Mouse (Mus musculus) T-cell, adult 2 months (primary cell): ENCODE data around the gene Cdc123.
A peak's percentile ranks its signal among the peaks of the same experiment; 100 is the strongest.

Source experiments
- DNase-seq: peaks from one replicate; pipeline ENCODE4 v3.0.0; 2022; ENCODE audit warnings: low spot score

Gene Cdc123

GRCm38 (mm10) chr2:5844873-5845631, at the start of gene Cdc123, which contains the start of gene Nudt5:
TSS of gene Cdc123 (minus strand) at chr2:5845164.
TSS of gene Nudt5 (plus strand) at chr2:5845019.
- DNase-seq: peak; percentile 86

DNA sequence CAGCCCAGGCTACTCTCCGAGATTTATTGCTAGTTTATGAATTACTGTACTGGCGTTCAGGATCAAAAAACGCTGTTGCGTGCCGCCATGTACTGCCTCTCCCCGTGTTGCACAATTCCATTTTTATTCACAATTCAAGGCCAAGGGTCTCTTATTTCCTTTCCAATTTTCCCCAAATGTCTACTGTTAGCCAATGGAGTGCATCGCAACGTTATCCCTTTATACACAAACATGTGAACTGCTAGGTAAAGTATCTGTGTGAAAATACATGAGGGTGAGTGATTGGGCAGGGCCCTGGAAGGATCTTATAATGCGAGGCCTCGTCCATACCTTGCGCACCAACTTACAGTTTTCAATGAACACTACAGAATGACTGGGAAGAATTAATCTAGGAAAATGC, 49.3 kb upstream of the Cdc123 start:
- DNase-seq: no peak

- DNase-seq: no peak
Measured at GRCm38 (mm10) chr2:5889412-5889811, 44.4 kb upstream of the Cdc123 start.

DNA sequence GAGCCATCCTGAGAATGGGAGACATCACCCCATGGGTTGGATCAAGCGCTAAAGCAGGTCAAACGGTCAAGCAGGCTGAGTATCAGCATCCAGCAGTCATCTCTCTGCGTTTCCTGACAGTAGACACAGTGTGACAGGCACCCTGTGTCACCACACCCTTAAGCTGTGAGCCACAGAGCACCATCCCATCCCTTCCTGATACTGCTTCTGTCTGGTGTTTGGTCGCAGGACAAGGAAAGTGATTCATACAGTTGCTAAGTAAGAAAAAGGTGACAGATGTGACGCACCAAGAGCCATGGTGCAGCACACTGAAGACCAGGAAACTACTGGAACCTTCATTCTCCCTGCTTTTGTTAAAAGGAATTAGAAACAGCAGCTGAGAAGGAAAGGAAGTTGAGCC, 43.9 kb upstream of the Cdc123 start:
- no peak for DNase-seq

- no peak for DNase-seq
Measured at GRCm38 (mm10) chr2:5877446-5877845, 32.5 kb upstream of the Cdc123 start.

DNA sequence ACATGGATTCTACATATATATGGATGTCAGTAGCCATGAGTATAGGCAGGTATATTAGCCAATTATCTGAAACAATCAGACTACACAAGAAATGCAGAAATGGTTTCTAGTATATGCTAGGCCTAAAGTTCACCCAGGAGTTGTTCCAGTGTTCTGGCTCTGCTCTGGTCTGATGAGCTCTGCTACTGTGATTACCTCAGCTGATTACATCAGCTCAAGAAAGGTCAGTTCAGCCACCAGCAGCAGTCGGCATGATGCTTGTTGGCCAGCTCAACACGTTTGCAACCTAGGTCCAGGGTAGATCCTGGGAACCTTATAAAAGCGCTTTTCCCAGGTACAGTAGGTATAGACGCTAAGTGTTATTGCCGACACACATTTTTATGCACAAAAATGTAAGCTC, 24.8 kb upstream of the Cdc123 start:
- DNase-seq: no peak

DNA sequence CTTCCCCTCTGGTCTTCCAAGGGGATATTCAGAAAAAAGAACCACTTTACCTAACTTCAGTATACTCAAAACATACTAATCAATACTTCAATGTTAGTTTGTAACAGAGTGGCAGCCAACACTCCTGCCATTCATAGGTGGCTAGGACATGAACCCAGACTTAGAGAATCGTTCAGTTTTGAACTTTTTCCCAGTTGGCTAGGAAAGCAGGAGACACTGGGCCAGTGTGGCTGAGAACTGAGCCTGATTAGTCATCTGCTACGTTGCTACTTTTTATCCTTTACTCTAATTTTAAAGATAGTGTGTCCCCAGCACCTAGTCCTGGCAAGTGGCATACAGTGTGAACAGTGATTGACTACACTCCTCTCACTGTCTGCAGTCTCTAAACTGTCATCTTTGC, 22.7 kb upstream of the Cdc123 start:
- no peak for DNase-seq

DNA sequence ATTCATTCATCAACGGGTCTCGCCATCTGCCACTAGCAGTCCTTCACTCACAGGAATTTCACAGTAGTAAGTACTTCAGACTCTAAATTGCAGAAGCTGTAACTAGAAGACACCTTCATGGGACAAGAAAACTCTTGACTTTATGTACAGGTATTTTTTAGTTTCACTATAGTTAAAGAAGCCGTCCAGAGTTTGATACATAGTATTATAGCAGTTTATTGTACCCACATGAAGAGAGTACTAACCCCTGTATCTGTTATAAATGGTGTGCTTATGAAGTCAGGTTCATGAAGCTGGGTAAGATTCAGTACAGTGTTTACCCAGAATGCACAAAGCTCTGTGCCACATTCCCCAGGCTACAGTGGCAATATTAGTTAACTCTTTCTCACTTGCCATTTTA, 17.9 kb upstream of the Cdc123 start, which contains the start of gene Gm13199:
Gene Gm13199 (minus strand): TSS at position 101 of the 400 bp plus-strand sequence.
- no peak for DNase-seq

- no peak for DNase-seq
Measured at GRCm38 (mm10) chr2:5851866-5852265, 6.9 kb upstream of the Cdc123 start.

GRCm38 (mm10) chr2:5851116-5851515, 6.2 kb upstream of the Cdc123 start:
- no peak for DNase-seq

GRCm38 (mm10) chr2:5845826-5846225, 862 bp upstream of the Cdc123 start:
- no peak for DNase-seq

DNA sequence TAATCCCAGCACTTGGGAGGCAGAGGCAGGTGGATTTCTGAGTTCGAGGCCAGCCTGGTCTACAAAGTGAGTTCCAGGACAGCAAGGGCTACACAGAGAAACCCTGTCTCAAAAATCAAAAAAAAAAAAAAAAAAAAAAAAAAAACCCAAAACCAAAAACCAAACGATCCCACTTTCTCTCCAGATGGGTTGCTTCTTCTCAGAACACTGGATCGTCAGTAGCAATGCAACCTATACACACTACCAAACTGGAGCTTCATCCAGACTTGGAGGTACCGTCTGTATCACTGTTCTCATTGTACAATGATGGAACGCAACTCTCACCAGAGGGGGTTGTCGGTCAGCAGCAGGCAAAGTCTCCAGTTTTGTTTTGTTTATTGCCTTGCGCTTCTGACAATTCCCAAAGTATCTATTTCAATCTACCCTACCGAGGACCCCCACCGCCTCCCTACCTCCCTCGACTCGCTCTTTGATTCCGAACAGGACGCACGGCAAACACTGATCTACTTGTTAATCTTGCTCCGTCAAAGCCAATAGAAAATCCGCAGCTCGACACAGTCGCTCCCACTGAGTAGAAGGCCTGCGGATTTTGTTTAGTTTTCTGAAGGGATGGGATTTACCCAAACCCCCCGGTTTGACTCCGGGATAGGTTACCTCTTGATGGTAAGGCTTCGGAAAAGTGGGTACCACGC, 637 bp downstream of the Cdc123 start:
- DNase-seq: no peak

DNA sequence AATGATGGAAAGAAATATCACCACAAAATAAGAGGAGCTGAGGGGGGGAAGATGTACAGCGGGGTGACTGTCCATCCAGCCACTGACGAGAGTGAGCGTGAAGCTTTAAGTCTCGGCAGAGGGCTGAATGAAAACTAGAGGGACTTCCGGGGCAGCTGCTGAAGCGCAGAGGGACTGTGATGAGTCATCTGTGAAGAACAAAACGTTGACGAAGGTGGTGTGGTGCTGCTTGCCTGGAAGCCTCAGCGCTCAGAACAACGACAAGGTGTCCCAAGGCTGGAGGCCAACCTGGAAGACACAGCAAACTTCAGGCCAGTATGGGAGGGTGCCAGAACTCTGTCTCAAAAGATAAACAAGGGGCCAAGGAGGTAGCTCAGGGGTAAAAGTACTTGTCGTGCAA, 4.1 kb downstream of the Cdc123 start:
- no peak for DNase-seq

GRCm38 (mm10) chr2:5825265-5825913, 19.6 kb downstream of the Cdc123 start:
- DNase-seq: no peak

GRCm38 (mm10) chr2:5824685-5825084, 20.3 kb downstream of the Cdc123 start:
- no peak for DNase-seq

DNA sequence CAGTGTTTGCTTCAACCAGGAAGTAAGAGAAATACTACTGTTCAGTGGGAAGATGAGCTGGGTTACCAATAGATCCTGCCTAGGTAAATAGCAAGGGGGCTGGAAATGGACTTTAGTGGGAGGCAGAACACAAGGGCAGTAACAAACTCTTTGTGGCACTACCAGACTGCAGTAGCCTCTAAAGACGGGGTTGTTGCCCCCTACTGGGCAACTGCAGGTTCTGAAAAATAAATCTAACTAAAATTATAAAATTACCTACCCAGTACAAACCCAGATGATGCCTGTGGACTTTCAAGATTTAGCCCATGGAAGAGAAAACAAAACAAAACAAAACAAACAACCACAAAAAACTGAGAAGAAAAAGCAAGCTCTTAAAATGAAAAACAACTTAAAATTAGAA, 20.8 kb downstream of the Cdc123 start:
- no peak for DNase-seq

DNA sequence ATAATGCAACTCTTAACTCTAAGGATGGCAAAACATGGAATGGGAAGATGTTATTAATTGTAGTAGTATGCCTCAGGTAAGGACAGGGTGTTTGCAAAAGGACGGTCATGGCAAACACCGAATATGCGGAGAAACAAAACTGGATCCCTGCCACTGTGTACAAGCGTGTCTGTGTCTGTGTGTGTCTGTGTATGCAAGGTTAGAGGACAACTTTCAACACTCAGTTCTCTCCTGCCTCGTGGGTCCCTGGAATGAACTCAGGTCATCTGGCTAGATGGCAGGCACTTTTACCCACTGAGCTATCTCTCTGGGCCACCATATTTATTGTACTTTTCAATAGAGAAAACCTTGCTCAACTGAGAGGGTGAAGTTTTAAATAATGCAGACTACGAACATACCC, 22.5 kb downstream of the Cdc123 start:
- DNase-seq: no peak

- no peak for DNase-seq
Measured at GRCm38 (mm10) chr2:5821264-5821663, 23.7 kb downstream of the Cdc123 start.

DNA sequence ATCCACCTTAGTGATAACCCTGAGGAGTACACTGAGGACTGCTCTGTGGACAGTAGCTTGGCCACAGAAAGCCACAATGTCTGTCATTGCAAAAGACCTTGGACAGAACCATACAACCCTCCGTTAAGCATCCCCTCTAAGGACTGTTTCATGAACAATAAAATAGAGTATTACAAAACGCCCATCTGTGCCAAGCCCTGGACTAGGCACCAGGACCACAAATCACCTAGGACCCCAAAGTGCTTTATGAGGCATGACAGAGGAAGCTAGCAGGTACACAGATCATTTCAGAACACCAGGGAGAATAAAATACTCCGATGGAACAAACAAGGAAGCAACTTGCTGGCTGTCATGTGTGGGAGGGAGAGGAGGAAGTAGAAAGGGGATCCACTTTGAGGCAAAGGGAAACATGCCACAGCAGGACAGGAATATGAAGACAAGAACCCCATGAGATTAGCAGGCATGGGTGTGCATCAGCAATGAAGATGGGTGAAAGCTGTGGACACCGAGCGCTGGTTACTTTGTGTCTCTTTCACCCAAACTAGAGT, 33.7 kb downstream of the Cdc123 start:
- DNase-seq: no peak

GRCm38 (mm10) chr2:5810036-5810718, 34.8 kb downstream of the Cdc123 start:
- DNase-seq: no peak

- DNase-seq: peak; percentile 5
Measured at GRCm38 (mm10) chr2:5806201-5806600, 38.8 kb downstream of the Cdc123 start.

GRCm38 (mm10) chr2:5805228-5805627, 39.7 kb downstream of the Cdc123 start:
- DNase-seq: no peak
